Mouse (Mus musculus) olfactory bulb, adult 2 months (tissue): ENCODE results near the gene Cfap161.

Experiments used
- CTCF ChIP-seq: fragments of 200-500 bp; IDR thresholded peaks from 2 replicates; pipeline ENCODE4 v1.5.1; 2012; ENCODE audit warnings: low read depth, mild to moderate bottlenecking, low read length, moderate library complexity; ENCODE audit not compliant: insufficient read depth
- POLR2A ChIP-seq: fragments of 200-500 bp; IDR thresholded peaks from 2 replicates; pipeline ENCODE4 v1.6.1; 2012; ENCODE audit warnings: mild to moderate bottlenecking, low read depth, low read length, moderate library complexity; ENCODE audit not compliant: insufficient read depth

- TF ChIP-seq CTCF (no peak), POLR2A (no peak)
Measured at GRCm38 (mm10) chr7:83842486-83843259, 48.0 kb upstream of the Cfap161 start.
